Mouse (Mus musculus): ENCODE results near the gene Wwc2.

Wwc2 gene

DNA sequence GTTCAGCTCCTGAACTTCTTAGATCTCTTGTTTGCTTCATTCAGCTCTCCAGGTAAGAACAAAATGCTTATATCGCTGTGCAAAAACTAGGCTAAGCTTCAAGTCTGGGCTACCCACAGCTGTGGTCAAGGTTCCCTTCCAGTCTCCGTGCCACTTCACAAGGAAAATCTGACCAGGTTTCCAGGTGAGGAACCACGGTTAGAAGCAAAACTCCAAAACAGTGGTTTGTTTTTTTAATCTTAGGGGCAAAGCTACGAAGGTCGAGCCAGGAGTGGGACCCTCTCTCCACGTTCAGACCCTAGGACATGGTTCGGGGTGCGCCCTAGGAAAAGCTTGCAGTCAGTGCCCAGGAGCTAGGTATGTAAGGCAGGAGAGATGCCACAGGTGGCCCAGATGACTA, 1.5 kb downstream of the Wwc2 start:
- no peak for DNase-seq

GRCm38 (mm10) chr8:47988111-47988510, 2.6 kb downstream of the Wwc2 start:
- DNase-seq: no peak

GRCm38 (mm10) chr8:47985644-47986043, 5.1 kb downstream of the Wwc2 start:
- no peak for DNase-seq

DNA sequence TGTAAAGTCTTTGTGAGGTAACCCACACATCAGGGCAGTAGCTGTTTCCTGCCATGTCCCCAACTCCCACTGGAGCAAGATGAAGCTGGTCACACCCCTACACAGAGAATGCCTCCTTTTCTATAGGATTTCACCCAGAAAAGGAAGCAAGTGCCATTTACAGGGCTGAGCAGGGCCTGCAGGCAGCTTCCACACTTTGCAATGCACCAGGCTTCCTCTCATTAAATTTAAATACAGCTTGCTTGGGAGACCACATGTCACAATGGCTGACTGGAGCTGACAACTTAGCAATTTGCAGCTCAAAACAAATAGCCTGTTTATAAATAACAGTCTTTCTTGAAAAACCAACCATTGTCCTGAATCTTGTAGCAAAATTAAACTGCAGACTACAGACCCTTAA, 5.5 kb downstream of the Wwc2 start:
- no peak for DNase-seq

GRCm38 (mm10) chr8:47981075-47981474, 9.6 kb downstream of the Wwc2 start:
- DNase-seq: no peak

DNA sequence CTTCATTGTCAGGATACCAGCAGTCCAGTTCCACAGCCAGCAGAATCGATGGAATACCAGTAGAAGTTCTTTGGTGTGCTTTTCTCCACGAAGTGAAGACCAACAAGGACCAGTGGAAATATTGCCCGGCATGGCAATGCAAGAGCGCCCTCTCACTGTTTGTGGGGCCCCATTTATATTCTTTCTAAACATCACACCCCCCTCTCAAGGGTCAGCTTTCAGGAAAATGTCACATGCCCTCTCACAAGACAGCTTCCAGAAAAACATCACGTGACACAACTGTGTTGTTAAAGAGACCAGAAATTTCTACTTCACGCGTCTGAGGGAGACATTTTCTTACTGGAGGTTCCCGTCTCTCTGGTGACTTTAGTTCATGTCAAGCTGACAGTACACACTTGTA, 10.8 kb downstream of the Wwc2 start:
- no peak for DNase-seq

DNA sequence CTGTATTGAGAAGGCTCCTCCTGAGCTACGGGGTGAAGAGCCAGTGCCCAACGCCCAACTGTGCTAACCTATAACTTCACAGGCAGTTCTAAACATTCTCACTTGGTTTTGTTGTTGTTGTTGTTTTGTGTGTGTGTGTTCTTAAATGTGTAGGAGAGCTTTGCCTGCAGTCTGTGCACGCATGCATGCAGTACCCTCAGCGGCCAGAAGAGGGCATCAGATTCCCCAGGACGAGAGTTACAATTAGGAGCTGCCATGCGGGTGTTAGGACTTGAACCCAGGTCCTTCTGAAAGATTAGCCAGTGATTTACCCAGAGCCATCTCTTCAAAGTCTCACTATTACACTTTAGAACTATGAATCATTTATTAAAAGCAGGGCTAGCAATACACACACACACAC, 12.0 kb downstream of the Wwc2 start:
- DNase-seq: no peak

DNA sequence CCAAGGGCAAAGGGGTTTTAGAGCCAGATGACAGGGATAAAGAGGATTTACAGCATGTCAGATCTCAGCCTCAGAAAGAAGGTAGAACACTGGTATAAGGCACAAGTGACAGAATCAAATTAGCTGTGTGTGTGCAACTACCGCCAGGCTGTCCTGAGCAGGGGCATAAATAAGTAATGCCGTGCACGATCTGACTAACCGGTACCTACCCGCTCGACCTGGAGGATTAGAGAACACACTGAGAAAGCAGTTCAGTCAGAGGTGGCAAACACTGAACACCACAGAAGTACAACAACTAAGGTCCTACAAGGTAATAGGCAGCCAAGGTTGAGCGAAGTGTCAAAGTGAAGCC, 15.8 kb downstream of the Wwc2 start:
- no peak for DNase-seq

GRCm38 (mm10) chr8:47974138-47974962, 16.4 kb downstream of the Wwc2 start:
- peak; percentile 19 for DNase-seq

GRCm38 (mm10) chr8:47971121-47971520, 19.6 kb downstream of the Wwc2 start:
- no peak for DNase-seq

GRCm38 (mm10) chr8:47970576-47970975, 20.1 kb downstream of the Wwc2 start:
- no peak for DNase-seq

GRCm38 (mm10) chr8:47967045-47967920, 23.4 kb downstream of the Wwc2 start:
- no peak for DNase-seq

GRCm38 (mm10) chr8:47962484-47962883, 28.2 kb downstream of the Wwc2 start:
- no peak for DNase-seq

GRCm38 (mm10) chr8:47962005-47962404, 28.7 kb downstream of the Wwc2 start:
- no peak for DNase-seq

DNA sequence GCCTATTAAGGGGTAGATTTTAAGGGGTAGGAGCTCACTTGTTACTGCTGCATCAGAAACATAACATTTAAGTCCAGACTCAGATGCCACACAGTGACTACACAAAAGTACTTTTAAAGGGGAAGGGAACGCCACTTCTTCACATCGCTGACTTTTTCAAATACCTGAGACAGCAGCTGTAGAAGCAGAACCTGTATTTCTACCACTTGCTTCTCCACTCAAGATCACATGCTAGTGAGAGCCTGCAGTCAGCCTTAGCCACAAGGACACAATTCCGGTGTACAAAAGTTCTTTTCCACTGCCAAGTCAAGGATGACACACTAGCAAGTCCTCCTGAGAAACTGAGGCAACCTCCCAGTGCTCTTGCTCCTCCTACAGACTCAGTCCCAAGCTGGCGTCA, 33.2 kb downstream of the Wwc2 start:
- no peak for DNase-seq

GRCm38 (mm10) chr8:47951380-47951932, 39.3 kb downstream of the Wwc2 start:
- DNase-seq: no peak

DNA sequence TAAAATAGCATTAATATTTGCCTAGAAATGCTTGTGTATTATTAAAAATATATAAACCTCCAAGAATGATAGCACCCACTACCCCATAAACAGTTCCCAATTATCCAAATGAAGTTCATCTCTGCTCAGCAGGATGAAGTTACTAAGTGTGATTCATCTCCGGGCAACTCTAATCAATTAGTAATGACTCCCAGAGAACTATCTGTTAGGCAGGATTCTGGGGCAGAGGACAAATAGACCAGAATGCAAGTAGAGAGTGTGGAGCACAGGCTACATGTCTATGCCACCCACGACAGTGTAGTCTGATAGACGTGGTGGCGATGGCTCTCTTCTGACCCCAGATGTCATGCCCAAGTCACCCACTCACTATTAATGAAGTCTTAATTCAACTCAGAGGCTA, 41.9 kb downstream of the Wwc2 start:
- DNase-seq: no peak

DNA sequence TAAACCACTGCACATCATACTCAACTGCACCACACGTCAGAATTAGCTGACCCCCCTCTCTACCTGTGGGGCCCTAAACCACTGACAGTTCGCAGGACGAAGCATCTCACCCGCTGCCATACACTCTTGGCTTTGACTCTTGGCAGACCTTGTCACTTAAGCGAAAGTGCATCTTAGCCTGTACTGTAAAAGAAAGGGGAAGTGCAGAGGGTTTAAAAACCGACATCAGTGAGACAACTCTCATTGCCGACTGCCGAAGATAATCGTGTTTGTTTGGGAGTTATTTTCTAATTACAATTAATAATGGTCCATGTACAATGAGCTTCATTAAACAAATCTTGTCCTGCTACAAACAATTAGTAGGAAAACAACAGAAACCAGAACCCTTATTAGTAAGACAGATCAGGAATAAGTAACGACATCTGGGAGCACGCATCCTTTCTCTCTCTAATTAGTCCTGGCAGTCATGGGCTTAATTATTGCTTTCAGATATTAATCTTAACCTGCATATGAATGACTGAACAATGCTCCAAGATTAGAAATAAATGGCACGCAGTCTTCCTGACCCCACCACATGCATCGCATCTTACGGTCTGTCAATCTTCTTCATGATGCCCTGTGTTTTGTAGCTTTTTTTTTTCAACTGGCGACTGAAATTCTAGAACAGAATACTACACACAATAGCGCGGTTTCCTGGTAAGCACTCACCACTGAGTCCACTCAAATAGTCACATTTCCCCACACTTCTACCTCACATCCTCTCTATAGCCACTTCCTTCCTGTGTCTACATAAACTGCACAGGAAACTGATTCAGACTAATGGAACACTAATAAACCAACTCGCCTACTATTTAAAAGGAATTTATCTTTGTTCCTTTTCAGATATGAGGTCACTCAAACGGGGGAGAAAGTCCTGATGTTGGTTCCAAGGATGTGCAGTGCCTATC, 42.8 kb downstream of the Wwc2 start:
- no peak for DNase-seq

DNA sequence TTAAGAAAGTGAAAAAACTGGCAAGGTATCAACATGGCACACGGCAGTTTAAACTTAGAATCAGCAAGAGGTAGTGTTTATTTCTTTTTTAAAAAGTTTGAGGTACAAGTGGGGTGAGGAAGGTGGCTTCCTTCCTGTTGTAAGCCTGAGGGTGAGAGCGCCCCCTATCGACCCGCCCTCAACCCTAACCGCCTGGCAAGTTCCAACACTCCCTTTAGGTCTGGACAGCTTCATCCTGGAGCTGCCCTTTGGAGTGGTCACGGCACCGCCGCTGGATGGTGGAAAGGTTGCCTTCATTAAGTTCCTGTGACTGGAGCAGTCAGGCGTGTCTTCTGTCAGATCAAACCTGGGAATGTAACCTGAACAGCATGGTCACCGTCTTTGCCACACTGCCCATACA, 47.7 kb downstream of the Wwc2 start:
- no peak for DNase-seq

DNA sequence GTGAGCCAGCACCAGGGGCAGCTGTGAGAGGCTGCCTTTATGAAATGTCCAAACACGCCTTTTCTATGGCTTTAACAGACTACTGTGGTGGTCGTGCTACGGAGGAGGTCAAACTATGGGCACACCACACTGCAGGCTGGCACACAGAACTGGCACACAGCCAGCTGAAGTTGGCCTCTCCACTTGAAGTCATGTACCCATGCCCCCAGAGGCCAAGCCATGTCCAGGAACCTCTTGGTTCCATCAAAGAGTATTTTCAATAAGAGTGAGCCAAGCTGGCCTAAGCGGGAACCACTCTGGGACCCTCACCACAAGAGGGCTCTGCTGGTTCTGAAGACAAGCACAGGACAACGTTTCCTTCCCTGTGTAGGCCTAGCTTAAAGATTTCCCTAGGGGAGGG, 49.7 kb downstream of the Wwc2 start:
- DNase-seq: no peak

- DNase-seq: no peak
Observed at GRCm38 (mm10) chr8:47939933-47940870, 50.5 kb downstream of the Wwc2 start.

DNA sequence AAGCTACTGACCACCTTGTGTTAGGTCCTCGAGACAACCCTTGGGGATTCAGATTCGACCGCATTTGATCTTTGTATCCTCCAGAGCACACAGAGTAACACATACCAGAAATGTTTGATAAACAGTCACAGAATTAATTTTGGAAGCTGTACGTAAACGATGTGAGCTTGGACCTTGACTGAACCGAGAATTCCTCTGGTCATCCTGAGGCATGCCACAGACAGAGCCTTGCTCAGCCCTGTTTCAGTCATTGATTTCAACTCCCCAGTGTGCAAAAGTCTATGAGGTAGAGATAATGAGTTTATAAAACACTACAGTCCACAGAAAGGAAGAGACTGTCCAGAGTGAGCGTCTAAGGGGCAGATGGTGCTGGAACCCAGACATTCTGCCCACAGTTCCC, 51.5 kb downstream of the Wwc2 start:
- DNase-seq: no peak

All from right cerebral cortex, adult 18-20 months (tissue).